Mouse (Mus musculus) naive thymus-derived CD4-positive, alpha-beta T cell, adult 5 months (primary cell): Measurements from ENCODE around the gene Sfxn4. TPM values are rescaled to one million over a fixed set of nuclear protein-coding genes. Genes with fewer than 3 reads are reported as not detected.

Experiments used
- polyA plus RNA-seq: library from polyadenylated mRNA; unstranded; fragments of 100-300 nt; shearing (Covaris generic); gene quantifications from one replicate; pipeline ENCODE4 v1.2.1, GENCODE M21; 2017

Sfxn4 gene
- 2.6 TPM for polyA plus RNA-seq

DNA sequence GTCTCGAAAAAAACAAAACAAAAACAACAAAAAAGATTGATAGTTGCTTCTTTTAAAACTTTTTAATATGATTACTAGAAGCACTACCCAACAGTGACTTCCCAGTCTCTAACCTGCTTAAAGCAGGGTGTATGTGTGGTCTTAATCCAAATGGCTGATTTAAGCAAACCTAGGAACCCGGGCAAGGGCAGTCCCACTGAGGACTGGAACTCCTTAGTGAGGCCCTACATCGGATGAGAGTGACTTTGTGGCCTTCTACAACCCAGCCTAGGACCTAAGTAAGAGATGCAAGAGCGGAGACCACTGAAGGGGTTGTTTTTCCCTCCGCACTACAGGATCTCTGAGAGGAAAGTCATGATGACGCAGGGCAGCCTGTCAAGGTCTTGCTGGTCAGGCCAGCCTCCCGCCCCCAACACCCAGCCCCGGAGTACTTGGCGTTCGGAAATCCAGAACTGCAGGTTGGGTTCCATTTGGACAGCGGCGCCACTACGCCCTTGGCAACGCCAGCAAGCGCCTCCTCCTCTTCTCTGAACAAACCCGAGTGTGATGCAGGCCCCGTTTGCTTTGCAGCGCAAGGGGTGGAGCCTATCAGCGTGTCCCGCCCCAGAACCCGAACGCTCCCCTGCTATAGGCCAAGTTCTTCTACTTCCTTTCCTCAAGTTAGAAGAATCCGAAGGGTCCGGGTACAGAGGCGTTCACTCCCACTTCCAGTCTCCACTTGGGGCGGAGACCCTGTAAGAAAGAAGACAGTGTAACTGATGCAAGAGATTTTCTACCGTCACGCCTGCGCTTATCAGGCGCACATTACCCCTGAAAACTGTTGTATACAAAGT is at the start of gene Sfxn4:
Sfxn4 (minus strand) TSS at position 612 of the 833 bp plus-strand sequence.

DNA sequence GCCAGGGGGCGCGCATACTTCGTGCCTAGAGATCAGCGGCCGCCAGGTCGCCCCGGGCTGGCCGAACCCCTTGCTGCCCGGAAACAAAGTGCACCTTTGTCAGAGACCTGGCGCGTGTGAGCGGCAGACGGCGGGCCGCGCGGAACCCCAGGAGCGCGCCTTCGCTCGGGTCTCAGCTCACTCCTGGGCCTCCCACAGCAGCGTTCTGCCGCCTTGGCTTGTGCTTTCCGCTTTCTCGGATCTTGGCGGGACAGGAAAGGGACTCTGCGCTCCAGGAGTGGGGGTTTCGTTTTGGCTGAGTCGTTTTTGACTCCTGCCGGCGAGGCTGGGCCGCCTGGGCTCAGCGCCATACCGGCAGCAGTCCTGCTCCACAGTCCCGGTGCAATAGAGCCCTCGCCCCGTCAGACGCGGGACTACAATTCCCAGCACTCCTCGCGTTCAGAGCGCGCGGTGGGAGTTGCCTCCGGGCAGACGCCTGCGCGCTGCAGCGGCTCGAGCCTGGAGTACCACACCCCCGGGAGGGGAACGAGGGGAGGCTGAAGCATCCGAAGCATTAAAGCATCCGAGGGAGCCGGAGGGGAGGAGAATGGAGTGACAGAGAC is 28.5 kb upstream of the Sfxn4 start, which contains the start of gene Grk5:
Grk5 (plus strand) TSS at position 36 of the 602 bp plus-strand sequence.

DNA sequence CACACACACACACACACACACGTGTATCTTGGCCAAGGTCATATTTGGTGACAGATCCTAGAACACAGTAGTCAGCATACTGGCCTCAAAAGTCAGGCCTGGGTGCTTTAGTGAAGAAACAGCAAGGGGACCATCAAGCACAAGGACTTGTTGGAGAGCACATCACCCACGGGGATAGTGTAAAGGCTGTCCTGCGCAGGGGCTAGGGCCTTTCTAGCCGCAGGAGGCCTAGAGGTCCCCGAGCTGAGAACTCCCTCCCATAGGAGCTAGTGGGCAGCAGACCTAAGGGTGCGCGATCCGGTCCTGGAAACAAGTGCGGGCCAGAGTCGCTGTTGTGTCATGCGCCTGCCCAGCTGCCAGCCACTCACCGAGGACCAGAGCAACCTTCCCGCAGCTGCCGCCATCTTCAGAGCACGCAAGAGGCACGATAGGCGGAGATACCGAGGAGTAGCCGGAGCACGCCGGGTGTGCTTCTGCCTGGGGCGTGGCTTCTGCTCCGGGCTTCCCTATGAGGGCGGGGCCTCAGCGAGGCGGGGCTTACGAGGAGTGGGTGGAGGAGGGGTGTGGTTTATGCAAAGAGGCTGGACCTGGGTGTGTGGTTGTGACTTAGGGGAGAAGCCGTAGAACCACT is 12.9 kb upstream of the Sfxn4 start, which contains the start of gene Prdx3:
Prdx3 (minus strand) TSS at position 493 of the 631 bp plus-strand sequence.

DNA sequence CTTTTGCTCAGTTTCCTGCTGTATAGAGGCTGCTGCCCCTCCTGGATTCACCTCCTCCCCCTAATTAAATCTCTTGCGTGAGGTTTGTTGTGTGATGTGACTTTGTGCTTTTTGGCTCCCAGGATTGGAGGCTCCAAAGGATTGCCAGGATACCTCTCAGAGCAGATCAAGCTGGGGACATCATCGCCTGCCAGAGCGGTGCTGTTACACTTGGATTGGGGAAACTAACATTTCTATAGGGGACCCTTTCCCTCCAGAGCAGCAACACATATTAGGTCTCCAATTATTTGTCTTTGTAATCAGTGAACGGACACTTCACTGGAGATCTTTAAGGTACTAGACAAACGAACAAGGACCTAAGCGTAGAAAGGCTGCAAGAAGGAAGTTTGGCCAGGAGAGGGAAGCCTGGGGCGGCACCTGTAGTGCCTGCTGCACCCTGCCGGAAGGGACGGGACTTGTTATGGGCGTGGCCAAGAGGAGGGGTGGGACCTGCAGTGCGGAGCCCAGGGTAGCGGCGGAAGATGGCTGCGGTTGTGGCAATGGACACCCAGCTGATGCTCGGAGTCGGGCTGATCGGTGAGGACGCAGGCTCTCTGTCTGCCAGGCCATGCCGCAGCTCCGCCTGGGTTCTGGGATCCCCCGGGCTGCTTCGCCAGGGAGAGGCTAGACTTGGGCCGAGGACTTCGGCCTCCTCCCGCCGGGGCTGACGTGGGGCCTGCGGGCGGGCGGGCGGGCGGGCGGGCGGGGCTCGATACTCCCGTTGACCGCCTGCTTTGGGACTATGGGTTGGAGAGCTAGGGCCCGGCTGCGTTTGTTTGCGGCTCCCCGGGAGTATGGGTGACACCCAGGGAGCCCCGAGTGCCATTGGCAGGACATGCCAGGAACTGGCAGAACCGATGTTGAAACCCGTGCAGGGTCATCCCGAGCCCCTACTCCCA is 49.9 kb downstream of the Sfxn4 start, which contains the start of gene Fam45a:
Fam45a (plus strand) TSS at position 488 of the 938 bp plus-strand sequence.

DNA sequence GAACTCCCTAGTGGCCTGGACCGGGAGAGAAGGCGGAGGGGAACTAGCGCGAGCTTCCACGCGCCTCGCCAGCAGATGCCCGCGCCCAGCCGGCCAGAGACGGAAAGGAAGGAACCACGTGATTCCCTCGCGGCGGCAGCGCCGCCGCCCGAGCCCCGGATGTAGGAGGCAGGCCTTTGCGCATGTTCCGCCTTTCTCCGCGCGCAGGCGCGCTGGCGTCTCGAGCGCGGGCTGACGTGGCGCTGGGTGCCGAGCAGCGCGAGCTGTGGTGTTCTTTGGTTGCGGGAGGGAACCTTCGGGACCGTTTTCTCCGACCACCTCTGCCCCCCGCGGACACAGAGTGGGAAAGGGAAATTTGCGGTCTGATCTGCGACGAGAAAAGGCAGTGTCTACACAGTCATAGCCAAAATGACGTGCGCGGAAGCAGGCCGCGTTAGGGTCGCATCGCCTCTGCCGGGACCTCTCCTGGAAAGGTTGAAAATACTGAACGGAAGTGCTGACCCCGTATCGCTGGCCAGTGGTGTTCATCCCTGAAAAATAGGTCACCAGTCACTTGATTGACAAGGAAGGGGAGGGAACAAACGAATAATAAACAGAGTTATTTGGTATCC is 70.6 kb downstream of the Sfxn4 start, which contains the start of gene Eif3a:
Eif3a (minus strand) TSS at position 108 of the 611 bp plus-strand sequence.

Other genes with a start within 250 kb of the Sfxn4 start
- gene Nanos1, start 105.5 kb downstream of the Sfxn4 start, polyA plus RNA-seq, result 5.5 TPM
- gene Eif3a, start 70.8 kb downstream of the Sfxn4 start, polyA plus RNA-seq, result 126 TPM
- gene Fam45a, start 49.9 kb downstream of the Sfxn4 start, polyA plus RNA-seq, result 26.4 TPM
- gene Prdx3, start 13.1 kb upstream of the Sfxn4 start, polyA plus RNA-seq, result 58.4 TPM
- gene Grk5, start 28.3 kb upstream of the Sfxn4 start, polyA plus RNA-seq, result 2.5 TPM